Mouse (Mus musculus) olfactory bulb, adult 2 months (tissue): ENCODE measurements around the gene Ehd4.

Source experiments
- CTCF ChIP-seq: fragments of 200-500 bp; IDR thresholded peaks from 2 replicates; pipeline ENCODE4 v1.5.1; 2012; ENCODE audit warnings: low read depth, mild to moderate bottlenecking, low read length, moderate library complexity; ENCODE audit not compliant: insufficient read depth
- POLR2A ChIP-seq: fragments of 200-500 bp; IDR thresholded peaks from 2 replicates; pipeline ENCODE4 v1.6.1; 2012; ENCODE audit warnings: mild to moderate bottlenecking, low read depth, low read length, moderate library complexity; ENCODE audit not compliant: insufficient read depth

DNA sequence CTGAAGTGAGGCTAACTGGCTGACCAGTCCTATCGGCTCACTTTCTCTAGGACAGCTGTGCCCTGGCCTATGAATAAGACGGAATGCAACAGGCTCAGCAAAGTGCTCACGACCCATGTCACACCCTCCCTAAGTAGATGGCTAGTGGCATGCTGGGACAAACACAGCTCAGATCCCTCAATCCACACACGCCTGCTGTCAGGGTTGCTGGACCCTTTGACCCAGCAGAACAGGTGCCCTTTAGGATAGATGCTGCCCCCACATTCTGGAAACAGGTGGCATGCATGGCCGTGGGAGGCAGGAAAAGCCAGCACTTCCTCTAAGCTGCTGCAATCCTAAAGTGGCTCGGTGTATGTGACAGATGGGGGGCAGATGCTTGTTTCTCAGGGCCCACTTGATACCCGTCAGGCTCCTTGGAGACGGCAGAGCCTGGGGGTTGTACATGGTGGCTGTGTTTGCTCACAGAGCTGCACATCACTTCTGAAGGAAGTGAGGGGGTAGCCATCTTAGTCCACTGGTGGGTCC, 84.9 kb downstream of the Ehd4 start:
- no peak for TF ChIP-seq CTCF
- TF ChIP-seq POLR2A = no peak
